Mouse (Mus musculus): ENCODE measurements around the gene Tert.

The Tert gene

DNA sequence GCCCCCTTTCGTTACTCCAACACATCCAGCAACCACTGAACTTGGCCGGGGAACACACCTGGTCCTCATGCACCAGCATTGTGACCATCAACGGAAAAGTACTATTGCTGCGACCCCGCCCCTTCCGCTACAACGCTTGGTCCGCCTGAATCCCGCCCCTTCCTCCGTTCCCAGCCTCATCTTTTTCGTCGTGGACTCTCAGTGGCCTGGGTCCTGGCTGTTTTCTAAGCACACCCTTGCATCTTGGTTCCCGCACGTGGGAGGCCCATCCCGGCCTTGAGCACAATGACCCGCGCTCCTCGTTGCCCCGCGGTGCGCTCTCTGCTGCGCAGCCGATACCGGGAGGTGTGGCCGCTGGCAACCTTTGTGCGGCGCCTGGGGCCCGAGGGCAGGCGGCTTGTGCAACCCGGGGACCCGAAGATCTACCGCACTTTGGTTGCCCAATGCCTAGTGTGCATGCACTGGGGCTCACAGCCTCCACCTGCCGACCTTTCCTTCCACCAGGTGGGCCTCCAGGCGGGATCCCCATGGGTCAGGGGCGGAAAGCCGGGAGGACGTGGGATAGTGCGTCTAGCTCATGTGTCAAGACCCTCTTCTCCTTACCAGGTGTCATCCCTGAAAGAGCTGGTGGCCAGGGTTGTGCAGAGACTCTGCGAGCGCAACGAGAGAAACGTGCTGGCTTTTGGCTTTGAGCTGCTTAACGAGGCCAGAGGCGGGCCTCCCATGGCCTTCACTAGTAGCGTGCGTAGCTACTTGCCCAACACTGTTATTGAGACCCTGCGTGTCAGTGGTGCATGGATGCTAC lies at the start of gene Tert:
Gene Tert, plus strand, starts transcription at position 167 of the 805 bp plus-strand sequence.
- peak; percentile 20 for DNase-seq

DNA sequence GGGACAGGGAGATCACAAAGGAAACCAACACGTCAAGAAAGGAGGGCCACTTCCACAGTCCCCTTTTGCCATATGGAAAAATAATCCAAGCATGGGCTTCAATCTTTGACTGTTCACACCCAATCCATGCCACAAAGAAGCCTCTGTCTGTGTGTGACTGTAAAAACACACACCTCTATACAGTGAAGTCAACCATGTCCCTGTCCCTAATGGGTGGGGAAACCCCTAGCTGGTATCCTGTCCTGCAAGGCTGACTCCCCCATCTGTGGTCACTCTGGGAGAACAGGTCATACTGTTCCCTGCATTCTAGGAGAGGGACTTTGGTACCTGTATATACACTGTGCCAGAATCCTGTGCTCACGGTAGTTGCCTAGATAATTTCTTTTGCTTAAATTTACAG lies 49.4 kb upstream of the Tert start:
- no peak for DNase-seq

DNA sequence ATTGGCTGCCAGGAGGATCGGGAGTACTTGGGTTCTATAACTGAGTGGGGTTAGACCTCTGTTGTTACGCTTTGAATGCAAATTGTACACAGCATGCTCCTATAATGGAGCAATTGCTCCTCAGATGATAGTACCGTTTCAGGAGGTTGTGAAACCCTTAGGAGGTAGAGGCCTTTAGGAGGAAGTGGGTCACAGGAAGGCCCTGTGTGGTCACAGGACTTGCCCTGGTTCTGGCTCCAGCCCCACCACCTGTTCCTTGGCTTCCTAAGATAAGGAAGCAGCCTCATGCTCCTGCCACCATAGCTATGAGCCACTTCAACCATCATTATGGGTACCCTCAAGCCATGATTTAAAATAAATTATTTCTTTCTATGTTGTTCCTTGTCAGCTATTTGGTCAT lies 35.2 kb upstream of the Tert start:
- DNase-seq = no peak

DNA sequence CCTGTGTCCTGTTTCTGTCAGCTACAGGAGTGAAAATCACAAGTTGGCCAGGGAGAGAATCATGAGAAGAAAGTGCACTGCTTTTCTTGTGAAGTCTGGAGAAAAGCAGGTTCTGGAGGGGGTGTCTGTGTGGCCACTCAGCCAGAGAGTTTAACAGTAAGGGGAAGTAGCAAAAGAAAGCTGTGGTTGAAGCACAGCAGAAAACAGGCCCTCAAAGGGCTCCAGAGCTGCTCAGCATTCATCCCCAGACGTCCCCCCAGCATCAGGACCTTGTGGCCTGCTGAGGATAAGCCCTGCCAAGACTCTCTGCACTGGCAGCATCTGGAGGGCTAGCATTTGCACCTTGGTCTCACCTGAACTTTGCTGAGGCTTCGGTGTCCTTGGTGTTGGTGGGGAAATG lies 34.2 kb upstream of the Tert start:
- no peak for DNase-seq

GRCm38 (mm10) chr13:73596276-73596675 lies 30.4 kb upstream of the Tert start:
- DNase-seq = no peak

DNA sequence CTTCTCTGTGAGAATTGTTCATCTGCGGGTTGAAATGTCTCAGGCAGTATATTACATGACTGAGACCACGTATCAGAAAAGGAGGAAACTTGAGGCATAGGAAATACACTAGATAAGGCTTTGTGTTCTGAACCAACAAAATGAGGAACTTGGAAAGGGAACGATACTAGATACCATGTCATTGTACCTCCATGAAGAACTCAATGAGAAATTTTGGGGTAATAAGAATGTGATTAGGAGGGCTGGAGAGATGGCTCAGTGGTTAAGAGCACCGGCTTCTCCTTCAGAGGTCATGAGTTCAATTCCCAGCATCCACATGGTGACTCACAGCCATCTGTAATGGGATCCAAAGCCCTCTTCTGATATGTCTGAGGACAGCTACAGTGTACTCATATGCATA lies 26.5 kb upstream of the Tert start:
- no peak for DNase-seq

- no peak for DNase-seq
Observed at GRCm38 (mm10) chr13:73603046-73603445, 23.7 kb upstream of the Tert start.

DNA sequence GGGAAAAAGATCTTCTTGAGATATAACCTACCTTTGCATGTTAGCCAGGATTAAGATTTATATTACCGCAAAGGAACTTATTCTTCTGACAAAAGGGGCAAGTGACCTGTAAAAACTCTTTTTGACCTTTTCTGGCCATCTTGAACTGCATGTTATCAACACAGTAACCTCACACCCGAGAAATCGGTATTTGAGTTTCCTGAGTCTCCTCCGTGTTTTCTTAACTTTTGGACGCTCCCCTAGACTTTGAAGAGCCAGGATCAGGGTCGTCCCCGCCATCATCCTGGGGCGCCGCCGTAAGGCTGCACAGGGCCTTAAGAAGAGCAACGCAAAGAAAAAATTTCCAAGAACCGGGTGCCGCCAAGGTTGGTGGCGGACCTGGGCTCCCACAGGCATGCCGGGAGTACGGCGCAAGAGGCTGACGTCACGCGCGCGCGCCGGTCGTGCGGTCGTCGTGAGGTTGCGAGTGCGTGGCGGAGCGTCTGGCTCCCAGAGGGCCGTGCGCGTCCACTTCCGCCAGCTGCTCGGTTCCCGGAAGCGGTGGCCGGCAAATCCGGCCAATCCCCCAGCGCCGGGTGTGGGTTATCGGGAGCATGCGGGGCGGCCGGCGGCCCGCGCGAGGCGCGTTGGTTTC lies 23.1 kb upstream of the Tert start, which contains the start of gene Clptm1l:
Gene Clptm1l, plus strand, starts transcription at position 485 of the 634 bp plus-strand sequence.
- DNase-seq = peak; percentile 97

GRCm38 (mm10) chr13:73604156-73604957 lies 22.4 kb upstream of the Tert start:
- no peak for DNase-seq

DNA sequence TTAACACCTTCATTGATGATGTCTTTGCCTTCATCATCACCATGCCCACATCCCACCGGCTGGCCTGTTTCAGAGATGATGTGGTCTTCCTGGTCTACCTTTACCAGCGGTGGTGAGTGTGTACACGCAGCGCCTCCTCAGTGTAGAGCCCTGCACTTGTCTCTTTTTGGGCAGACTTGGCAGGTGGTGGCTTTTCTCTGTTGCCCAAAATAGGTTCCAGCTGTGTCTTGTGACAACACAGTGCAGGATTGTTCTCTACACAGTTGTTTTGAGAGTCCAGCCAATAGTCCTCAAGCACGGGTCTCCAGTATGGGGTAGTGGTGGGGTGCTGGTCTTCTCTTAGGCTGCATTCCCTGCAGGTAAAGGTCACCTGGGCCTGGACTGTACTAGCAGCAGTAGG lies 8.3 kb upstream of the Tert start:
- no peak for DNase-seq

DNA sequence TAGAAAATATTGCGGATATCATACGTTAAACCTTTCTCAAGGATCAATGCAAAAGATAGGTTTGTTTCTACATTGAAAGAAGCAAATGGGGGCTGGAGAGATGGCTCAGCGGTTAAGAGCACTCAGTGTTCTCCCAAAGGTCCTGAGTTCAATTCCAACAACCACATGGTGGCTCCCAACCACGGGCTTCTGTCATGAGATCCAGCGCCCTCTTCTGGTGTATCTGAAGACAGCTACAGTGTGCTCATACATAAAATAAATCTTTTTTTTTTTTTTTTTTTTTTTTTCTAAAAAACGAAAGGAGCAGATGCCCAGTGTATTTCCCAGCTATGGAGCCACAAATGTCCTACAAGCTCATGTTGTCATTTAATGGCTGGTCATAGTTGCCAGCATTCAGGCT lies 6.1 kb upstream of the Tert start:
- DNase-seq = no peak

- no peak for DNase-seq
Observed at GRCm38 (mm10) chr13:73626410-73626744, 334 bp upstream of the Tert start.

DNA sequence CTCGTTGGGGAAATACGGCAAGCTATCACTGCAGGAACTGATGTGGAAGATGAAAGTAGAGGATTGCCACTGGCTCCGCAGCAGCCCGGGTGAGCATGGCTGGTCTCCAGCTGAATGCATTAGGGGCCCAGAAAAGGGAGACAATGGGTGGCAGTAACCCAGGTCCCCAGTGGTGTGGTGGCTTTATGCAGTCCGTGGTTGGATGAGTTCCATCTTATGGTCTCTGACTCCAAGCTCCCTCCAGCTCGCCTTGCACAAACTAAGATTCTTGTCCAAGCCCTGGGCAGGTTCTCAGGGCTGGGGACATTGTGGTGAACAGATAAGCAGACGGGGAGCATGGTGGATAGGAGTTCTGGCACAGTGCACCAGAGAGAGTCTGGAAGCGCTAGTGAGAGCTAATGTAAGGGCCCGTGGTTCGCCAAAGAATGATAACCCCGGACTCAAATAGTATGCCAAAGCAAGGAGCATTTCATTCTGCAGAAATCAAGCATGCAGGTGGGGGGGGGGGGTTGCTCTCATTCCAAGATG lies 1.9 kb downstream of the Tert start:
- DNase-seq = no peak

- no peak for DNase-seq
Observed at GRCm38 (mm10) chr13:73631837-73632236, 5.1 kb downstream of the Tert start.

- DNase-seq = no peak
Observed at GRCm38 (mm10) chr13:73637826-73638225, 11.1 kb downstream of the Tert start.

DNA sequence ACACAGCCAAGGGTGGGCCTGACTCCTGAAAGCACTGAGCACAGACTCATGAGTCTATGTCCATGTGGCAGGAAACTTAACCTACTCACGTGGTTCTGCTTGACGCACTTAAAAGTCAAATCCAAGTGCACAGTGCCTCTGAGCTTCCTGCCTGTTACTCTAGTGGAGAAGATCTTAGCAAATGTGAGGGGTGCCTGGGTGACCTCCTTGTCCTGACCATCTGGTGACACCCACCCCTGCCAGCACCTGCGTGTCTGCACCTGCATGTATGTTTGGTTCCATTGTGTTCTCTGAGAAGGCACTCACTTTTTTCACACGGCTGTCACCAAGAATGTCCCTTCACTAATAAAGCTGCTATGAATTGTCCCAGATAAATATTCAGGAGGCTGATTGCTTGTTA lies 14.6 kb downstream of the Tert start:
- DNase-seq = no peak

DNA sequence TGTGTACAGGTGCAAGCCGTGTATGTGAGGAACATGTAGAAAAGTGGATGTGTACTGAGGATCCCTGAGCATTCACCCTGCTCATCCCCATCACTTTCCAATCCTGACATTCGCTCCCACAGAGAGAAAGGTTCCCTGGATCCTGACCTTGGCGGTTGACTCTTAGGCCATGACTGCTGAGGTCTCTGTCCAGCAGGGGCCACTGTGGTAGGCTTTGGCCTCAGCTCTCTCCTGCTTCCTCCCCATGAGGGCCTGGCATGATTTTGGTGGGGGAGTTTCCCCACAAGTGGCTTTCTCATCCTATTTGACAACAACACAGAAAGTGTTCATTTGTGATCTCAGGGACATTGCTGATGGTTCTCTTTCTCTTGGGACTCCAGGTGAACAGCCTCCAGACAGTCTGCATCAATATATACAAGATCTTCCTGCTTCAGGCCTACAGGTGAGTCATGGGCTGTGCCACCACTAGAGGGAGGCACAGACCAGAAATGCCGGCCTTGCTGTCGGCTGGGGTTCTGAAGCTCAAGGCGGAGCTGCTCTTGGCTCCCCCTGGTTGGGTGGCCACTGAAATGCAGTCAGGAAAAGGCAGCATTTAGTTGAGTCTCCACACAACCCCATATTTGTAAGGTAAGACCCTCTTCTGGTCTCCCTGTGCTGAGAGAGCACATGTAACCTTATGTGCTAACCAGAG lies 19.8 kb downstream of the Tert start:
- DNase-seq = no peak

- no peak for DNase-seq
Observed at GRCm38 (mm10) chr13:73653266-73653665, 26.6 kb downstream of the Tert start.

DNA sequence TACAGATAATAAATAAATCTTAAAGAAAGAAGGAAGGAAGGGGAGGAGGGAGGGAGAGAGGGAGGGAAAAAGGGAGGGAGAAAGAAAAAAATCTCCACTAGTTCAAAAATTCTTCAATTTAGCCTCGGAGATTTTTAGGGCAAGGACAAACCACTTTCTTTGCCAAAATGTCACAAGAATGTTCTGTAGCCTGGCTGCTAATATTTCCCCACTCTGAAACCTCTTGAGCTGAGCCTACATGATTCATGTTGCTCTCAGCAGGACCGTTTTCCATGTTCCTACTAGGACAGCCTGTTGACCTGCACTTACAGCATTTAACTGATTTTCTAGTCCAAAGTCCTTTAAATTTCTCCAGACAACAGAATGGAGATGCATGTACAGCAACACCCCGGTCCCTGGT lies 28.3 kb downstream of the Tert start:
- no peak for DNase-seq

DNA sequence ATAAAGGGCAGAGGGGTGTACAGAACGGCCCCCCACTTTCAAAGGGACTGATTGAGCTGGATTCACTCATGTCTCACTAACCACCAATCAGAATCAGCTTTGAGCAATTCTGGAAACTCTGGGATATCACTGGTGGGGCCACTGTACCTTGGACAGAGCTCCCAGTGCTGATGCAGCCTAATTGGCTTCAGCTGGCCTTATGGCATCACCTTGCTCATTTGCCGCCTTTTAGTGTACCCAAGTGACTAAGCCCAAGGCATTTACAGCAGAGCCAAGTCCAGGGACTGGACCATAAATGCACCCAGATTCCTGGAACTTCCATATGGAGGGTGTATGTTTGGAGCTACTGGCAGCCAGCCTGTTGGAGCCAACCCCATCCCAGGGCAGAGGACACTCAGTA lies 32.2 kb downstream of the Tert start:
- DNase-seq = no peak

- no peak for DNase-seq
Observed at GRCm38 (mm10) chr13:73660163-73660695, 33.5 kb downstream of the Tert start.

DNA sequence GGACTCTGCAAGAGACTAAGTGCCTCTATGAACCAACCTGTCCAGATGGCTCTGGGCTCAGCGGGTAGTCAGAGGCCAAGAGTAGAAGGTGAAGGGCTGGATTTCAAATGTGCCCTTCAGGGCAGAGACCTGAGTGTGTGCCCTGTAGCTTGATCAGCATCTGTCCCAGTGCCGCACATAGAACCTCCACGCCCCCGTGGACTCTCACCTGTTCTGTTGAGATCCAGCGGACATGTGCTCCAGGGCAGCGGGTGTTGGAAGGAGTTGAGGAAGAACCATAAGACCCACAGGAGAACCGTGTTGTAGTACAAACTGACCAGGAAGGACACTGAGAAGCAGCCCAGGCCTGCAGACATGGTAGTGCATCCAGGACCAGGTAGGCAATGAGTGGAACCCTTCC lies 48.5 kb downstream of the Tert start:
- no peak for DNase-seq

- no peak for DNase-seq
Observed at GRCm38 (mm10) chr13:73677853-73678252, 51.1 kb downstream of the Tert start, which contains the start of gene Slc6a18. Gene Slc6a18, minus strand, starts transcription at chr13:73678023.

Data from cerebellum, adult 11 months (tissue).